Mouse (Mus musculus) retina, postnatal 7 days (tissue): ENCODE data around the gene Isg20.

Source experiments
- DNase-seq: peaks from one replicate; pipeline ENCODE4 v3.0.0-alpha.2; 2012; ENCODE audit warnings: low read depth, low spot score

Isg20 gene

DNA sequence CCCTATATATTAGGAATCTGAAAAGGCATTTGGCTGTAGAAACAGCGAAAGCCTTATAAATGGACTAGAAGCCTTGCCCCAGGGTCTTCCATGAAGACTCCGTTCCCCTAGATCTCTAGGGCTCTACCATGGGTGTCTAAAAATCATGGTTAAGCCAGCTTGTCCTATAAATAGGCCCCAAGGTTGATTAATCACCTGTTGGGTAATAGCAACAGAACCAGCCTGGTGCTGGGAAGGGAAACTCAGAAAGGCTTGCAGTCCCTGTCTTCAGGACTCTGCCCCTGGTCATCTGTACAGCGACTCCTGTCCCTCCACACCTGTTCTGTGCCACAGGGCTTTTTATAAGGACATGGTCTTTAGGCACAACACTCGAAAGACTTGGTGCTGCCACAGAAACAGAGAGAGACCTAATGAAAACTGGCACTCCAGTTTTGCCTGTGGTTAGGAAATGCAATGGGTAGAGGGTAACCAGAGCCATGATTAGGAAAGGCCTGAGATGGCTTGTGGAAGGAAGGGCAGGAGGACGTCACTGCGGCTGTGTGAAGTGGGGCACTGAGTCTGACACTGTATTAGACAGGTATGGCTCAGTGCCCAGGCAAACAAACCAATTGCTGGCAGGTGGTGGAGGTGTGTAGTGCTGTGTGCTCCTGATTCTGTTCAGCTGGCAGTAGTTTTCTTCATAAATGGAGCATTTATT, 9.9 kb upstream of the Isg20 start:
- no peak for DNase-seq

DNA sequence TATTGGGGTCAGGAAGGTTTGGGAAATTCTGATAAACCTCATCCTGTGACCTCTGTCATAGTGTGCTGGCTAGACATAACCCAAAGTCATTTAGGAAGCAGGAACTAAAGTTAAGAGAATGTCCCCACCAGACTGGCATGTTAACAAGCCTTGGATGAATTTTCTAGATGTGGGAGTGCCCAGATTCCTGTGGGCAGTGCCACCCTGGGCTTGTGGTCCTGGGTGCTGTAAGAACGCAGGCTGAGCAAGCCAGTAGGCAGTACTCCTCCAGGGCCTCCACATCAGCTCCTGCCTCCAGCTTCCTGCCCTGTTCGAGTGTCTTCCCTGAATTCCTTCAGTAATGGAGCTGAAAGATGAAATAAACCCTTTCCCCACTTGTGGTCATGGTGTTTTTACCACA, 9.0 kb upstream of the Isg20 start:
- DNase-seq: no peak

DNA sequence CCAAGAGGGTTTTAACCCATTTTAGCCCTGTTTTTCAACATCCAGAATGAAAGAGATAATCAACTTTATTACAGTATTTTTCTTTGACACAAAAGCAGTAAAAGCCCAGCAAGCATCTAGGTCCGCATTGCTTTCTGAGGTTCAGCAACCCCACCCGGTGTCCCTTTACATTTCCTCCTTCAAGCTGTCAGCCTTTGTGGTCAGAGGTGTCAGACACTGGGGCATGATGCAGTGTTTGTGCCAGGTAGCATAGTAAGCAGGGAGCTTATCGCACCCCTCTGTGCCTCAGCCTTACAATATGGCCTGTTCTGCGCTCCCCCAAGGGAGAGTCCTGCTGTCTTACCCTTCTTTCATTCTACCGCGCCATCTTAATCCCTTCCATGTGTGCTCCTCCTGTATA, 4.2 kb upstream of the Isg20 start:
- DNase-seq: no peak

DNA sequence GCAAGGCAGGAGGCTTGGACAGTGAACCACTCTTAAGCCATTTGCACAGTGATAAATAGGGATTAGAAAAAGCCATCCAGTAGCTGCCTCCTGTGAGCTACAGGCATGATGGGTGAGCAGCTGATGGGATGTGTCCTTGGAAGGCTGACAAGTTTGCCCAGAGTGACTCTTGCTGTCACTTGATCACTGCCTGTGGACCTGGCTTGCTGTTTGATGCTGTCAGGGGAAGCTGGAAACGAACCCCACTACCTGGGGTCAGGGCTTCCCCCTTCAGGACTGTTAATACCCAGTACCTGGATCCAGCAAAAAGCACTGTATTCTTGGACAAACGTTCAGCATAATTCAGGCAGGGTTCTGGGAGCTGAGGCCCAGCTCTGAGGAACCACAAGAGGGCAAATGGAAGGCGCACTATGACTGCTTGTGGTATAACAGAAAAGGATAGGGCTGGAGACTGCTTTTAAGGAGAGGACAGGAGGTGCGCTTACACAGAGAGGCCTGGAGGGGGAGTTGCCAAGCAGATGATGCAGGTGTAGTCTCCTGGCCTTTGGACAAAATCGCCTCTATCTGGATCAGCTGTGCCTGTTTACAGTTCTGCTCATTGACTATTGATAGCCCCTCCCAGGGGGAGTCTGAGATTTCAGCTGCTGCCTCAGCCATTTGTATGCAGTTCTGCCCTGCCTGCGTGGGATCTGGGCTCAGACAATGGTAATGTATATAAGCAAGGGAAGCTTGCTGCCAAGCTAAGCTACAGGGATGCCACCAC, 2.7 kb upstream of the Isg20 start:
- DNase-seq: no peak

DNA sequence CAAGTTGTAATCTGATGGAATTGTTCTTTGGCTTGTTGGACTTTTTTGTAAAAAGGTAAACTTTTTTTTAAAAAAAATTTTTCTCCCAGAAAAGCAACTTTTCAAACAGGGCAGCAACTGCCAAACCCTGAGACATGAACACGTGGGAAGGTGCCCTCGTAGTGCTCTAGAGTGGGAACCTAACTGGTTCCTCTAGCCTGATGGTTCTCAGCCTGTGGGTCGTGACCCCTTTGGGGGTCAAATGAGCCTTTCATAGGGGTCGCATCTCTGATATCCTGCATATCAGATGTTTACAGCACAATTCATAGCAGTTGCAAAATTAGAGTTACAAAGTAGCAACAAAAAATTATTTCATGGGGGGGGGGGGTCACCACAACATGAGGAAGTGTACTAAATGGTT, 2.0 kb upstream of the Isg20 start:
- DNase-seq: no peak

DNA sequence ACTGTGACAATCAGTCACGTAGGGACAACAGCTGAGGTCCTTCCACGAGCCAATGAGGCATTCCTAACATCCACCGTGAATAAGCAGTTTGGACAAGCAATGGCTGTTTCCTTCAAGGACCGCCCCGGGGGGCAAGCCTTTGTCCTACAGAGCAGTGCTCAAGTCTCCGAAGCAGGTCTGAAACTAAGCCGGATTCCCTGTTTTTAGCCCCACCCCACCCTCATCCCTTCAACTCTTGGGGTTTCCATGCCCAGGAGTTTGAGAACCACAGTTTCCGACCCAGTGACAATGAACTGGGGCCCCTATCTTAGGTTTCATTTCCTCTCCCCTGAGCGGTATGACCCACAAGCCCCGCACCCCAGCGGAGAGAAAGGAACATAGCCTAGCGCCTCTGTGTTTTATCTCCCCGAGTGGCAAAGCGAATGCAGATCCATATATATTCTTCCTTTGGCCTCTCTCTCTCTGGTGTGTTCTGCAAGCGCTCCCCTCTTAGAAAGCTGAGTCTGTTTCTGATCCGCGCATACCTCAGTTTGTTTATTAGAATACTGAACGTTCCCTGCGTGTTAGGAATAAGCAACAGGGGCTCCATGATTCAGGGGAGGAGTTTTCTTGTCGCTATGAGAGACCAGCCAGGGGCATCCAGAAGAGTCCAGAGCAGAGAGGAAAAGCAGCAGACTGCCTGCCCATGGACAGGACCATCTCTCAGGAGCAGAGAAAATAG, 811 bp upstream of the Isg20 start:
- no peak for DNase-seq

DNA sequence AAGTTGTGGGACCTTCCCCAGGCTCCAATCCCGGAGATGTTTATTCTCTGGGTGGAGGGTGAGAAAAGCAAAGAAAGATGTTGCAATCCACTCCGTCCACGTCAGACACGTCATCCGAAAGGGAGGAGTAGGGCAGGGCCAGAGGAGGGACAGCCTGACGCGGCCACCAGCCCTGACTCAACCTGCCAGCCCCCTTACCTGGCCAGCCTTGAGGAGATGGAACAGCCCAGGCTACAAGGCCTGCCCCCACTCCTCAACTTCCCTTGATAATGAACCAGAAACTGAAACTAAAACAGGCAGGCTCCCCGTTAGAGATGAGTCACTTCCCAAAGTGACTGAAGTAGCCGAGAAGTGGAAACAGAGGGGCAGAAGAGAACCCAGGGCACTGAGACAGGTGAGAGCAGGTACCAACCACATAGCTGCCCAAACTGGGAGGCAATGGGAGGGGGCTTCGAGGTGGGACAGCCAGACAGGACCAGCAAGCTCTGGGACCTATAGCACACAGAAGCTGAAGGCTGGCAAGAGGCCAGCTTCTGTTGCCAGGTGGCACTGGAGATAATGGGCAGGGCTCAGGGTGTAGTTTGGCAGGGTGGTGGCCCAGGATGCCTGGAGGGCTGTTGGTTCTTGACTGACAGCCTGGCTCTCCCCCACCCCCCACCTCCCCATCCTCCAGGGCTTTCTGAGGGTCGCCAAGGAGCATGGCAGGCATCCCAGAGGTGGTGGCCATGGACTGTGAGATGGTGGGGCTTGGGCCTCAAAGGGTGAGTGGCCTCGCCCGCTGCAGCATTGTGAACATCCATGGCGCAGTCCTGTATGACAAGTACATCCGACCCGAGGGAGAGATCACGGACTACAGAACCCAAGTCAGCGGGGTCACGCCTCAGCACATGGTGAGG, 673 bp downstream of the Isg20 start:
- DNase-seq: no peak

DNA sequence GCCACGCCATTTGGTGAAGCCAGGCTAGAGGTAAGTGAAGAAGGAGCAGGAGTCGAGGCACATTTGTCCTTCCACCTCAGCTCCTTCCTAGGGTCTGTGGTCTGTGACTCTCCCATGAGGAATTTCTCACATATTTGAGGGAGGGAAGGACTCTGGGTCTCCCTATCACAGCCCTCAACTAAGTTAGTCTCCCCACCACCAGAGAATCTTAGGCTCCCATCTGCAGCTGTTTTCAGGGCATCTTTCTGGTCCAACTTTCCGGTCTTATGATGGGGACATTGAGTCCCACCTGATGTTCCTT, 1.3 kb downstream of the Isg20 start:
- no peak for DNase-seq

DNA sequence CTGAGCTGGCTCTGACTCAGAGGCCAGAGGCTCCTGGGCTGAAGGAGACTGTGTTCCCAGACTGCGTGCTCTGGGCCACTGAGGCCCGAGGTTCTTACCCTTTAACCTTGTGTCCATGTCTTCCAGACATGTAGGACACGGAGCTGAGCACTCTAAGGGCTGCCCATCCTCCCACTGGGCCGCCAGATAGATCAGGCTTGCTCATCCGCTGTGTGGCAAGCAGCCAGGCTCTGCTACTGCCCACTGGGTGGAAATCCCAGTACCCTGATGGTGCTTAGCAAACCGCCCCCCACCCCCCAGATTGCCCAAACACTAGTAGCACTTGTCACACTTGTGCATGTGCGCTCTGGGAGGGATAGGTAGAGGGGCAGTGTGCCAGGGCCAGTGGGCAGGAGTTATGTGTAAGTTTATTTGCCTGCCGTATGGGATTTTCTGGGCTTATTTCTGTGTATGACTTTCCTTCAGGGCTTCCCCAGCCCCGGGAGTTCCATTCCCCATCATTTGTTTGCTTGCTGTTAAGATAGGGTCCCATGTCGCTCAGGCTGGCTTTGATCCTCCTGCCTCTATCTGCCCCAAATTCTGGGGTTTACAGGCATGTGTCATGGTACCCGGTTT, 1.8 kb downstream of the Isg20 start:
- no peak for DNase-seq

DNA sequence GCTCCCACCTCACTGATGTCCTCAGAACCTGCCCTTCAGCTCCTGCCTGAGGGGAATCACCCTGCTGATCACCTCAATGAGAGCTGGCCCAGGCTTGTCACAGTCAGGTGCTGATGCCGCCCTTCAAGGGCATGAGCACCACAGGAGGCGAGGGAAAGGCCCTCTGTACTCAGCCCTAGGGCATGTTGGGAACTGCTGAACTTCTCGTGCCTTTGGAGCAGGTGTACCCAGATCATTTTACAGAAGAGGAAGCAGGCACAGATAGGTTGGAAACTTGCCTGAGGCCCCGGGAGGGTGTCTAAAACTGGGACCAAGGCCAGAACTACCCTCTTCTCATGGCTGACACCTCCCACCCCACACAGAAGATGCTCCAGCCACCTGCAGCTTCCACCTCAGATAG, 5.5 kb downstream of the Isg20 start:
- no peak for DNase-seq

DNA sequence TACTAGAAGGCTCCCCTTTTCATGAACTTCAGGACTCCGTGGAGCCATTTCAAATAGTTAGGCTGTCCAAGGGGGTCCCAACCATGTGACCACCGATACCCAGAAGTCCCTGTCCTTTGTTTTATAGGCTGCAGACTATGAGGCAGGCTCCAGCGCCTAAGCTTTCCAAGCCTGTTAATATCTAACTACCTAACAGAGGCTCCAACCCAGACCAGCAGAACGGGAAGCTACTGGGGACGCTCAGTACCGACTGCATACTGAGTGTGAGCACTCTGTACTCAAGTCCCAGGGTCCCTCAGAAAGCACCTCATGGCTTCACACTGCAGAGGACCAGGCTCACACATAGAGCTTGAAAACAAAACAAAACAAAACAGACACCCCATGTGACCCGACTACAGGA, 9.3 kb downstream of the Isg20 start:
- DNase-seq: no peak

DNA sequence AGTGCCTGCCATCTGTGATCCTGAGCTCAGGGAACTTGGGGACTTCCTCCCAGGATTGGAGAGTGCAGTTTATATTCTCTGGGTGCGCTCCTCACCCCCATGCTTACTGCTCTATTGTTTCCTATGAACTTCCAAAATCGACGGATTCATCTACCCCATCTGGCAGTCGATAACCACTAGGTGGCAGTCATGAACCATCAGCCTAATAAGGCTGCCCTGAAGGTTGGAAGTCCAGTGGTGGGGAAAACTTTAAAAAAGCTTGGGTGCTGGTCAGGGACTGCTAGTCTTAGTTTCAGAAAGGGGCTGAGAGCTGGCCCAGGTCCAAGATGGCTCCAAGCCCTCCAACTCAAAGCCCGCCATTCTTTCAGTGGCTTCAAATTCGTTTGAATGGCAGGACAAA, 11.1 kb downstream of the Isg20 start:
- DNase-seq: peak; percentile 72

DNA sequence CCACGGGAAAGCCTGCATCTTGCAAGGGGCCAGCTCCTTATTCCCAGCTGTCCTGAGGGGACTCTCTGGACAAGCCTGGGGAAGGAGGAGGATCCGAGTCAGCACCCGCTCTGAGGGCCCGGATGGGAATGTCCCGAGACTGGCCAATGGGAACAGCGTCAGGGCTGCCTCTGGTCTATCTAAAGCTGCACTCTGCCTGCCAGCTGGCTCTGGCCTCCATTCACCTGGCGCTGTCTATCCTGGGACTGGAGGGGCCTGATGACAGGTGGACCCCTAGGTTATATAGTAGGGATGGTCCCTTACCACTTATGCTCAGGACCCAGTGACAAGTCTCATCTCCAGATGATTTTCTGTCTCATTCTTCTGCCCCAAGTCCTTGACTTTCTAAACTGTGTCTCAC, 11.6 kb downstream of the Isg20 start:
- no peak for DNase-seq

DNA sequence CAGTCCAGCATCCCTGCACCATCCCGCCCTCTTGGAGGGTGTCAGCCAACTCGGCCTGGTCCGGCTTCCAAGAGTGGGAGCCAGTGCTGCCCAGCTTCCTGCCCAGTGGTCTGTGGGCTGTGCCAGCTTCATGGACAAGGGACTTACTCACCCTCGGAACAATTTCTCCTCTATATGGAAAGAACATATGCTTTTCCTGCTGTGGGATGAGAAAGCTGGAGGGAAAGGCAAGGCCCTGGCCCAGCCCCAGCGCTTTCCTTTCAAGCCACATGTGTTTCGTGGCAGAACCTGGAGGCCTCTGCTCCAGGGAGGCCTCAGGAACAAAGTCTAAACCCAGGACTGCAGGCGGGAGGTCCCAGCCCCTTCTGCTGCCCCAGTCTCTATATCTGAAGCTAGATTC, 12.5 kb downstream of the Isg20 start:
- no peak for DNase-seq

DNA sequence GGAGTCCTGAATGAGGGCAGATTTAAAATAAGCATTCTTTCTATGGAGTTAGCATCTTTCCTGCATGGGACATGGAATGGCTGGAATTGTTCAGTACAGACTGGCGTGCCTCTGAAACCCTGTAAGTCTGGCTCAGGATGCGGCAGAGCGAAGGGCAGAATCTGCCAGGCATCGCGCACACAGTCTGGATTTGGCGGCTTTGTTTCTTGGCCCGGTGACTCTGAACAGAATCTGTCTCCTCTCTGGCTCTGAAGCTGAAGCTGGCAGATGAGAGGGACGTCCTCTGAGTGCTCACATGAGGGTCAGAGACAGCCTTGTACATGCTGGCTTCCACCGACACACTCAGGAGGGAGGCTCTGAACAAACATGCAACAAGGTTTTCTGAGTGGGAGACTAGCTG, 12.9 kb downstream of the Isg20 start:
- DNase-seq: no peak

DNA sequence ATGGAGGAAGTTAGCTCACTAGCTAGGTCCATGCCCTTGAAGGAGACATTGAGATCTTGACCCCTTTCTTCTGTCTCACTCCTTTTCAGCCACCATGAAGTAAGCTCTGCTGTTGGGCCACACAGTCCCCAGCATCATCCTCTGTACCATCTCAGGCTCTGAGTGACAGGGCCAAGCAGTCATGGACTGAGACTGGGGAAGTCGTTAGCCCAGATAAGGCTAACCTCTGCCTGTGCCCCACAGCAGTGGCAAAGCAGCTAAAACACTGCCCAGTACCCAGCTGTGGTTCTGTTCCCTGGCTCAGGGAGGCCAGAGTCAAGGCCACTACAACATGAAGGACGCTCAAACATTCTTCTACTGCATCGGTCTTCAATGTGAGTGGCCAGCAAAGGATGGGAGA, 14.0 kb downstream of the Isg20 start:
- DNase-seq: no peak

DNA sequence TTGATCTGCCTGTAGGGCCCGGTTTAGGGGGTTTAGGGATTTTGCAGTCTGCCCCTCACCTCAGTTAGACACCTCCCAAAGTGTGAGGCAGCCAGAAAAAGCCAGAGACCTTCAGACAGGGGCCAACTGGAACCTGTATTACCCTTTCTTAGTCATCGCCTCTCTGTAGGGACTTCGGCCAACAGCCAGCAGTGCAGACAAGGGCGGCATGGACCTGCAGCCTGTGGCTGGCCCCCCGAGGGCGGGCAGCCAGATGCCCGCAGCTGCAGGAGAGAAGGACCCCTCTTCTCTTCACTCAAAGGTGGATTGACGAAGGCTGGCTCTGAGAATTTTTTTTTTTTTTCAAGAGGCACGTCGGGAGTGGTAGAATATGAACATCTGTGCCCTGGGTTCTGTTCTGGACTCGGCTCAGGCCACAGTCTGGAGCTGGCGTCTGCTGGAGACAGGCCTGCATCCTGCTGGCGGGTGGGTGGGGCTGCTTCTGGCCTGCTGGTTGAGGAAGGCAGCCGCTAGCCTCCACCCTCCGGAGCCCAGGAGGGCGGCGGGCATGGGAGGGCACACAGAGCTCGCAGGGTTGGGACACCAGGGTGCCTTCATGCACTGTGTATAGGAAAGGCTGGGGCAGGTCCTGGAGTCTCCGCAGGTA, 25.9 kb downstream of the Isg20 start:
- no peak for DNase-seq

DNA sequence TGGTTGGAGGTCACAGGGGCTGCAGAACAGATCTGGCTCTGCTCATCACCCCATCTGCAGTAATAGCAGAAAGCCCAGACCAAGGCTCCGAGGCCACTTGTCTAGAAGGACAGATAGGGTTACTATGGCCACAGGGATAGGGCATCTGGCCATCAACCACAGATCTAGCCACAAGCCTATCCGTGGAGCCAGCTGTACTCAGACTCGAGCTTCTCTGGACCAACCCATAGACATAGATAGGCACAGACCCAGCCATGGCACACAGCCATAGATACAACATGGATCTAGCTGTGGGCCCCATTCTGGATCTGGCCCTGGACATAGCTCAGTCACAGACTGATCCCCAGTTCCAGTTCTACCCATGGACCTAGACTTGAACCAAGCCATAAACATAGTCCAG, 27.7 kb downstream of the Isg20 start:
- no peak for DNase-seq

DNA sequence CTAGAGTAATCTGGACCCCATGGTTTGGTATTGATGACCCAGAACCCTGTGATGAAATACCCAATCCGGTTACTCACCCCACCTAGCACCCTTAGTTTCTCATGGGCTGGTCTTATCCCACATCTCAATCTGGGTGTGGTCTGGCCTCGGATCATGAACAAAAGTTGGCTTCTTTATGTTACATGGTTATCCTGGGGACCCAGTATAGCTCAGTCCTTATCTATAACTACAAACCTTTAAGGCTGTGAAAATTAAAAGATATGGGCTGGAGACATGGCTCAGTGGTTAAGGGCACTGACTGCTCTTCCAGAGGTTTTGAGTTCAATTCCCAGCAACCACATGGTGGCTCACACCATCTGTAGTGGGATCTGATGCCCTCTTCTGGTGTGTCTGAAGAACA, 29.3 kb downstream of the Isg20 start:
- DNase-seq: no peak

DNA sequence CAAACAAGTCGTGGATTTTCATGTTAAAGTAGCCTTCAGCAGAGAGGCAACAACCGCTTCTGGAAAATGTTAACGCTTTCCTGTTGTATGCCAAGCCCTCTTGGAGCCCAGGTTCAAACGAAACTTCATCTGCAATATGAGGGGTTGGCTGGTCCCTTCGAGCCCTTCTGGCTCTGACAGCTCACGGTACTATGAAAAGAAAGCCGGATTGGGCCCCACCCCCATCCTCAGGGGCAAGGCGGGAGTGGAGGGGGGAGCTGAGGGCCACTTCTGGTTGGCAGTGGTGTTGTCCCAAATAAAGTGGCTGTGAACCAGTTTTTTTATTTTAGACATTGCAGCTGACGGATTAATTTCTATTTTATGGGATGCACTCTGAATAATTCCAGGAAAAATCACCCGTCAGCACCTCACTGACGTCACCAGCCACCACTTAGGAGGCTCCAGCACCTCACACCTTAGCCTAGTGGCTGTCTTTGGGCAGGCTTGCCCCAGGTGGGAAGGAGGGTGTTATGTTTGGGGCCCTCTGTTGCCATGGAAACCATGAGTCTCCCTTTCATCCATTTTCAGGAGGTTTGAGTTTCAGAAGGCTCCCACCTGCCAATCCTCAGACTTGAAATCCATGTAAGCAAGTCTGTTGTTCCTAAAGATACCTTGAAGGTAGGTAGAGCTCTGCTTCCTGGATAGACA, 40.8 kb downstream of the Isg20 start:
- no peak for DNase-seq

DNA sequence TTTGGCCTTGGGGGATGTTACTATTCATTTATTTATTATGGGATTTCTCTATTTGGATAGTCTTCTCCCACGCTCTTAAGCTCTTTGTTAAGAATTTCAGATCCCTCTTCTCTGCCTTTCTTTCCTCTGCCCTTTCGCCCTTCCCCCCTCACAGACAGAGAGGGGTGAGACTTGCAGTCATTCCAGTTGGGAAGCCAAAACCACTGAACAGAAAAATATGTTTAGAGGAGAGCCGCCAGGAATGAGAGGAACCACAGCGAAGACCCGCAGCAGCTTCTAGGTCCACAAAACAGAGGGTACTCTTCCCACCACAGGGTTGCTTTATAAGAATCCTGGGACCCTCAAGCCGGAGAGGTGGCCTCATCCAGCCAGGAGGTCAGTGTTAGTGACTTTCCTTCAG, 41.4 kb downstream of the Isg20 start:
- no peak for DNase-seq
